Mouse (Mus musculus) forebrain, embryonic 15.5 days (tissue): ENCODE data around the gene Dbi. TPM values are rescaled to one million over a fixed set of nuclear protein-coding genes. Genes with fewer than 3 reads are reported as not detected.

Experiments used
- ATAC-seq: fragments of 200-750 bp; cut with Nextera tagmentation; replicated peaks from 2 replicates; pipeline ENCODE4 v1.8.0; 2017; ENCODE audit warnings: mild to moderate bottlenecking, moderate TSS enrichment, moderate library complexity
- H3K27ac ChIP-seq: fragments of 300-500 bp; sonication (generic); replicated peaks from 2 replicates; pipeline ENCODE4 v1.5.1; 2015; ENCODE audit warnings: mild to moderate bottlenecking, inconsistent platforms
- H3K27me3 ChIP-seq: fragments of 300-500 bp; sonication (generic); 2 replicates; pipeline ENCODE4 v1.6.1; 2015; ENCODE audit warnings: inconsistent platforms
- H3K36me3 ChIP-seq: fragments of 300-500 bp; sonication (generic); 2 replicates; pipeline ENCODE4 v1.6.1; 2015; ENCODE audit warnings: mild to moderate bottlenecking, inconsistent platforms
- H3K4me1 ChIP-seq: fragments of 300-500 bp; sonication (generic); 2 replicates; pipeline ENCODE4 v1.6.1; 2015; ENCODE audit warnings: inconsistent platforms
- H3K4me2 ChIP-seq: fragments of 300-500 bp; sonication (generic); replicated peaks from 2 replicates; pipeline ENCODE4 v1.6.1; 2015; ENCODE audit warnings: mild to moderate bottlenecking, inconsistent platforms
- H3K4me3 ChIP-seq: fragments of 300-500 bp; sonication (generic); 2 replicates; pipeline ENCODE4 v1.5.1; 2015; ENCODE audit warnings: mild to moderate bottlenecking, inconsistent platforms
- H3K9ac ChIP-seq: fragments of 300-500 bp; sonication (generic); replicated peaks from 2 replicates; pipeline ENCODE4 v1.6.1; 2015; ENCODE audit warnings: mild to moderate bottlenecking, inconsistent platforms
- H3K9me3 ChIP-seq: fragments of 300-500 bp; sonication (generic); 2 replicates; pipeline ENCODE4 v1.6.1; 2016; ENCODE audit warnings: inconsistent platforms
- WGBS: fragments of 180-500 bp; shearing (Covaris S2); methylation state at CpG from one replicate; pipeline ENCODE4 v1.1.7; 2015; ENCODE audit warnings: mixed read lengths; 5-methylcytosine and 5-hydroxymethylcytosine counted together
- polyA plus RNA-seq: library from polyadenylated mRNA; unstranded; fragments of >200 nt; fragmentation: Nextera tagmentation; extraction: Ambion mirVana; gene quantifications from 2 replicates; pipeline ENCODE4 v1.2.1, GENCODE M21; 2015

Dbi gene
- polyA plus RNA-seq, 1 experiment from 2014 or later = 1,549 TPM

- WGBS = 27% methylated on average over 4 of the region's 4 CpGs
These were observed 46.6 kb downstream of the Dbi start for GRCm38 (mm10) chr1:120074307-120074702.

GRCm38 (mm10) chr1:120073519-120074306 is 47.2 kb downstream of the Dbi start, which contains the start of gene Tmem37:
TSS of gene Tmem37 (minus strand) at chr1:120074074.
- 3% methylated on average over 40 of the region's 40 CpGs for WGBS
- no peak within 1 kb of the TSS for H3K27ac ChIP-seq
- peak; percentile 62 for ATAC-seq

More at GRCm38 (mm10) chr1:120074307-120074702, 46.6 kb downstream of the Dbi start:
- no peaks in the 10 kb centered on the region for H3K36me3 ChIP-seq
- no peaks in the 10 kb centered on the region for H3K9me3 ChIP-seq
- H3K27me3 ChIP-seq = peaks cover 14% of the 10 kb centered on the region; the same call in 1 of the 2 replicates
- peaks cover 18% of the 10 kb centered on the region for H3K4me1 ChIP-seq
- no peak overlapping the region for H3K27ac ChIP-seq
- no peak overlapping the region for H3K9ac ChIP-seq
- no peak overlapping the region for H3K4me3 ChIP-seq
- no peak overlapping the region for H3K4me2 ChIP-seq
- no peak for ATAC-seq

GRCm38 (mm10) chr1:120072900-120073299 is 48.0 kb downstream of the Dbi start:
- Histone ChIP-seq H3K4me2 (peak overlapping the region; percentile 71), H3K4me1 (peaks cover 17% of the 10 kb centered on the region), H3K27me3 (peaks cover 14% of the 10 kb centered on the region; the same call in 1 of the 2 replicates), H3K36me3 (no peaks in the 10 kb centered on the region), H3K9ac (no peak overlapping the region; the same call in 1 of the 2 replicates), H3K27ac (no peak overlapping the region), H3K9me3 (no peaks in the 10 kb centered on the region), H3K4me3 (peak overlapping the region; percentile 33)
- no peak for ATAC-seq
- 12% methylated on average over 16 of the region's 16 CpGs for WGBS

More at GRCm38 (mm10) chr1:120073519-120074306, 47.2 kb downstream of the Dbi start, which contains the start of gene Tmem37:
- peak within 1 kb of the TSS; percentile 33 for H3K4me3 ChIP-seq
- H3K4me2 ChIP-seq = peak within 1 kb of the TSS; percentile 71
- peaks cover 18% of the 10 kb centered on the region for H3K4me1 ChIP-seq
- H3K9me3 ChIP-seq = no peaks in the 10 kb centered on the region
- no peaks in the 10 kb centered on the region for H3K36me3 ChIP-seq
- peak within 1 kb of the TSS; percentile 34 for H3K9ac ChIP-seq
- peaks cover 14% of the 10 kb centered on the region; the same call in 1 of the 2 replicates for H3K27me3 ChIP-seq

GRCm38 (mm10) chr1:120071133-120071532 is 49.7 kb downstream of the Dbi start:
- no peak for ATAC-seq
- H3K4me3 ChIP-seq = no peak overlapping the region
- no peaks in the 10 kb centered on the region for H3K36me3 ChIP-seq
- 85% methylated on average over 4 of the region's 4 CpGs for WGBS
- H3K27me3 ChIP-seq = peaks cover 14% of the 10 kb centered on the region; the same call in 1 of the 2 replicates
- peaks cover 14% of the 10 kb centered on the region for H3K4me1 ChIP-seq
- H3K4me2 ChIP-seq = no peak overlapping the region
- no peaks in the 10 kb centered on the region for H3K9me3 ChIP-seq
- no peak overlapping the region for H3K9ac ChIP-seq
- no peak overlapping the region for H3K27ac ChIP-seq

GRCm38 (mm10) chr1:120070168-120070567 is 50.7 kb downstream of the Dbi start:
- 75% methylated on average over 6 of the region's 6 CpGs for WGBS
- no peak overlapping the region for H3K4me3 ChIP-seq
- H3K4me2 ChIP-seq = no peak overlapping the region
- H3K4me1 ChIP-seq = peaks cover 14% of the 10 kb centered on the region
- H3K27me3 ChIP-seq = peaks cover 14% of the 10 kb centered on the region; the same call in 1 of the 2 replicates
- ATAC-seq = no peak
- H3K27ac ChIP-seq = no peak overlapping the region
- H3K9ac ChIP-seq = no peak overlapping the region
- H3K36me3 ChIP-seq = no peaks in the 10 kb centered on the region
- no peaks in the 10 kb centered on the region for H3K9me3 ChIP-seq

- Histone ChIP-seq H3K36me3 (no peaks in the 10 kb centered on the region), H3K27me3 (peaks cover 5% of the 10 kb centered on the region; the same call in 1 of the 2 replicates), H3K4me1 (peaks cover 14% of the 10 kb centered on the region), H3K4me2 (no peak overlapping the region), H3K27ac (no peak overlapping the region), H3K9ac (no peak overlapping the region), H3K4me3 (no peak overlapping the region), H3K9me3 (no peaks in the 10 kb centered on the region)
- WGBS = 85% methylated on average over 5 of the region's 5 CpGs
- no peak for ATAC-seq
These were observed 51.8 kb downstream of the Dbi start for GRCm38 (mm10) chr1:120069120-120069519.

GRCm38 (mm10) chr1:120066625-120067024 is 54.3 kb downstream of the Dbi start:
- no peaks in the 10 kb centered on the region for H3K36me3 ChIP-seq
- no peaks in the 10 kb centered on the region for H3K9me3 ChIP-seq
- 85% methylated on average over 3 of the region's 3 CpGs for WGBS
- H3K27ac ChIP-seq = no peak overlapping the region
- no peaks in the 10 kb centered on the region for H3K27me3 ChIP-seq
- no peak overlapping the region for H3K4me3 ChIP-seq
- no peak for ATAC-seq
- H3K9ac ChIP-seq = no peak overlapping the region
- no peaks in the 10 kb centered on the region for H3K4me1 ChIP-seq
- H3K4me2 ChIP-seq = no peak overlapping the region

- Histone ChIP-seq H3K4me1 (no peaks in the 10 kb centered on the region), H3K4me3 (no peak overlapping the region), H3K4me2 (no peak overlapping the region), H3K9ac (no peak overlapping the region), H3K27me3 (no peaks in the 10 kb centered on the region), H3K9me3 (no peaks in the 10 kb centered on the region), H3K27ac (no peak overlapping the region), H3K36me3 (no peaks in the 10 kb centered on the region)
- ATAC-seq = no peak
- WGBS = 87% methylated on average over 8 of the region's 8 CpGs
These were observed 54.7 kb downstream of the Dbi start for GRCm38 (mm10) chr1:120066159-120066558.

- Histone ChIP-seq H3K27ac (no peak overlapping the region), H3K9me3 (no peaks in the 10 kb centered on the region), H3K4me2 (no peak overlapping the region), H3K4me1 (no peaks in the 10 kb centered on the region), H3K27me3 (no peaks in the 10 kb centered on the region), H3K9ac (no peak overlapping the region), H3K4me3 (no peak overlapping the region), H3K36me3 (no peaks in the 10 kb centered on the region)
- 92% methylated on average over 11 of the region's 11 CpGs for WGBS
- no peak for ATAC-seq
These were observed 56.7 kb downstream of the Dbi start for GRCm38 (mm10) chr1:120064036-120064682.

Other genes starting within 250 kb of the Dbi start
- 14.4 and 14.8 TPM in 2 replicates for gene Tmem177, start 207.9 kb downstream of the Dbi start, polyA plus RNA-seq
- gene Cfap221, start 123.8 kb downstream of the Dbi start, polyA plus RNA-seq = 0.11 and 0.55 TPM in 2 replicates
- gene Sctr, start 114.2 kb downstream of the Dbi start, polyA plus RNA-seq = 0.43 and 0.52 TPM in 2 replicates
- gene Tmem37, start 47.0 kb downstream of the Dbi start, polyA plus RNA-seq = 4.5 and 5.8 TPM in 2 replicates
- 25.5 and 26.0 TPM in 2 replicates for gene 3110009E18Rik, start 109 bp upstream of the Dbi start, polyA plus RNA-seq
- 2.2 TPM in 2 replicates for gene Steap3, start 151.6 kb upstream of the Dbi start, polyA plus RNA-seq
- 1.2 and 1.3 TPM in 2 replicates for gene C1ql2, start 219.5 kb upstream of the Dbi start, polyA plus RNA-seq